Mouse (Mus musculus): ENCODE data around the gene Pias4. TPM values are rescaled to one million over a fixed set of nuclear protein-coding genes. Genes with fewer than 3 reads are reported as not detected.

Pias4 gene
- polyA plus RNA-seq, 3 experiments from 2014 or later: 15.4 to 21.5 (median 17.1) TPM

DNA sequence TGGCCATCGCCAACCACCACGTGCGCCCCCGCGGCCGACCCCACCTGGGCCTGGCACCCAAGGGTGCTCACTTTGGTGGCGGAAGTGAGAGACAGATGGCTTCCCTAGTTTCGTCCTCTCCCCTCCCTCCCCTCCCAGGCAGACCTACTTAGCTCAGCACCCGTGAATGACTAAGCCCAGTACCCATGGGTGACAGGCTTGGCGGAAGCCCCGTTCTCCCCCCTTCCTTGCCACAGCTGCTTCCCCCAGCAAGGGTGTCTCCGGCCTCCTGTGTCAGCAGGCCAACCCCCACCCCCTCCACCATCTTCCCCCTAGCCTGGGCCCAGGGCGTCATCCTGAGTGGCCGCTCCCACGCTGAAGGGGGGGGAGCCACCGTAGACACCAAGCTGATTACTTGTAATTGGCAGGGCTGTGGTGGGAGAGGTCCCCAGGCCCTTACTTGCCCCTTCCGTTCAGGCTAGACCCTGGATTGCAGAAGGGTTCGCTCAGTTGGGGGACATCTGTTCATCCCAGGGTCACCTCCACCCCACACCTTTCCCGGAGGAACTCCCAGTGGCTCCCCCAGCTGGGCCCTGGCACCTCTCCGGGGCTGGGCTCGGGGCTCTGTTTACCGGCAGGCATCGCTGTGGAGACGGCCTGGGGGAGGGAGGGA, 29.5 kb downstream of the Pias4 start:
- peak; percentile 12 for ATAC-seq

DNA sequence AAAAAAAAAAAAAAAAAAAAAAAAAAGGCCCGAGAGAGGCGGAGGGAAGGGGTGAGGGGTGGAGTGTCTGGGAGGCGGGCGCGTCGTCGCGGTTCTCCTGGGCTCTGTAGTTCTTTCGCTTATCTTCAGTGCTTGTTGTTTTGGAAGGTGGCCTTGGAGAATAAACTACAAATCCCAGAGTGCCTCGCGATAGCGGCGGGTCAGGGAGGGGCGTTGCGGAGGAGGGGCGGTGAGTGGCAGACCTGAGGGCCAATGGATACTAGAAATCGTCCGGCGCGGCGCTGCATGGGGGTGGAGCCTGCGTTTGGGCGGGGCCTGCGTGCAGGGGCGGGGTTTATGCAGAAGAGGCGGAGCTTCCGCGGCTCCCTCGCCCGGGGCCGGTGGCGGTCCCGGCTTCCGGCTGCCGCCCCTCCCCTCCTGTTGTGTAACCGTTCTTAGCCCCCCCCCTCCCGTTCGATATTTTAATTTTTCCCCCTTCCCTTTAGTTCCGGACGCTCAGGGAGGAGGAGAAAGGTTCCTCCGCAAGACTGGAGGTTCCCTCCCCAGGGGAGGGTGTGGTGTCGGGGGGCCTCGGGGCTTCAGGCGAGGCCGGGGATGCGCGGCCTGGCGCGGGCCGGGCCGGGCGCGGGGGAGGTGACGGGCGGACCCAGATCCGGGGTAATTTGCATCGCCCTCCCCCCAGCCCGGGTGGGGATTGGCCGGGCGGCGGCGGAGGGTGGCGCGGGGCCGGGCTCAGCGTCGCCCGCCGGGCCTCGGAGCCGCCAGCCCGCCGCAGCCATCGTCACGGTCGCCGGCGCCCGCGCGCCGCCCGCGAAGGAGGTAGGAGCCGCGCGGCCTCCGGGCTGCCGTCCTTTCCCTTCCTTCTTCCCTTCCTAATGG, 30.2 kb downstream of the Pias4 start:
- peak; percentile 87 for ATAC-seq

DNA sequence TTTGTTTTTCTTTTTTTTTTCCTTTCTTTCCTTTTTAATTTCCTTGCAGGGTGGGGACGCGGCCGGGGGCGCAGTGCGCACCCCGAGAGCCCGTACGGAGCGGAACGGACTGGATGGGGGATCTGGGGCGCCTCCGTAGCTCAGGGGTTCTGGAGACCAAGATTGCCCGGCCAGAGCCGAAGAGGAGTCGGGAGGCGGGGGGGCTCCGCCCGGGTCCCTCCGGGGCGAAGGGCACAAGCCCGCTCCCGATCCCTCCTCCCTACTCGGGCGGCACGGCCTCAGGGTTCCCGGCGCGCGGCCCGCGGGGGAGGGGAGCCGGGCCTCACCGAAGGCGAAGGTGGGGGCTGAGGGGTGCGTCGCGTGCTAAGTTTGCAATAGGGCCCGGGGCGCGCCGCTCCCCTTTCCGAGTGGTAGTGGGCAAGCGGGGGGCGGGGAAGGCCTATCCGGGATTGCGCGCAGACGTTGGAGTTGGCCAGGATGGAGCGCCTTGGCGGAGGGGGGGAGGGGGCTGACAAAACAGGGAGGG, 31.0 kb downstream of the Pias4 start:
- ATAC-seq: no peak

DNA sequence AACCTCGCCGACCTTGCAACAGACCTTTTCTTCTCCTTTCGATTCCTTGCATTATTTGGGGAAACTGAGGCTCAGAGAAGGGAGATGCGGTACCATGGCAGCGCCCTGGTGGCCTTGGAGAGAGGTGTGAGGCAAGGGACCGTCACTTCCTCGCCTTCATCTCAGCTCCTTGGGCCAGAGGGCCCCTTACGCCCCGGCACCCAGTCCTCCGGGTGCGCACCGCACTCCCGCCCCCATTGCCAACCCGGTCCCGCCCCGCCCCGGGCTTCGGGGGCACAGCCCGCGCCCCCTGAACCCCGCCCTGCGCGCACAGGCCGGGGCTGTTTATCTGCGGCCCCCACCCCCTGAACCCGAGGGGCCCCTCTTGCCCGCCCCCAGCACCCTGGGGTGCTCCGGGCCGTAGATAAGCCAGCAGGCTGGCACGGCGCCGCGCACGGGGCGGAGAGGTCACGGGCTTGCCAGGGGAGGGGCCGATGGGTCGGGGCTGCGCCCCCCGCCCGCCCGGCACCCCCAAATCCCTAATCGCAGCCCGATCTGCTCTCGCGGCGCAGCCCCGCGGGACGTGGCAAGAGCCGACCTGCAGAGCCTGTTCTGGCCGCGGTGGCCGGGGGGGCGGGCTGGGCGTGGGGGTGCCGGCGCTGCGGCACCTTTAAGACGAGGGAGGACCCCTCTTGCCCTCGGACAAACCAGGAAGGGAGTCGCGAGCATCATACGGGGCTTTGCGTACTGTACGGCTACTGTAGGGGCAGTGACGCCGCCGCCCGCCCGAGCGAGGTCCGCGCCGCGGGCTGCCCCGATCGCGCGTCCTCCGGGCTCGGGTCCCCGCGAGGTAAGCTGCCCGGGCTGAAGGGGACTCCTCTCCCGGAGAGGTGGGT, 31.7 kb downstream of the Pias4 start:
- ATAC-seq: no peak

DNA sequence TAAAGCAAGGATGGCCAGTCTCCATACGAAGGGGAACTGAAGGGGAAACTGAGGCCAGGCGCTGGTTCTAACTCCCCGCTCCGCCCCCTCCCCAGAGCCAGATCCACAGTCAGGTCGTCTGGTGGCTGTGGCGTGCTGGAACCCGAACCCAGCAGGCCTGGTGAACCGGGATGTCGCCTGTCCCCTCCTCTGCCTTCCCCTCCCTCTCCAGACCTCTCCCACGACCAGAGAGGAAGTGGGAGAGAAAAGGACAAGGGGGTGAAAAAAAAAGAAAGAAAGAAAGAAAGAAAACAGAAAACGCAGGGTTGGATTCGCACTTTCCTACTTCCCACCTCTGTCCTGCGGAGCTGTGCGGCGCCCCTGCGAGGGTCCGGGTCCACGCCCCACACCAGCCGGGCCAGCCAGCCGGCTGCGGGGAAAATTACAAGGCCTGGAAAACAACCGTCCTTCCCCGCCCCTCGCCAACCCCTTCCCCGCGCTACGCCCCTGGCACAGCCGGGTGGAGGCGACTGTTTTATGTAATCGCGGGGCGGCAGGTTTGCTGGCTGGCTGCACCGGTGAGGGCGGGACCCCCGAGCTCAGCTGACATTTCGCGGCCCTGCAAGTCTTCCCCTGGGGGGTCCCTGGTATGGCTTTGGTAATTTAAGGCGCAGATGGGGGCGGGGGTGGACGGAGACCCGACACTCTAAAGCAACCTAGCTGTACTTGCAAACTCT, 32.6 kb downstream of the Pias4 start, which contains the start of gene Zbtb7a:
TSS of gene Zbtb7a (plus strand) at position 255 of the 716 bp plus-strand sequence.
- no peak for ATAC-seq

DNA sequence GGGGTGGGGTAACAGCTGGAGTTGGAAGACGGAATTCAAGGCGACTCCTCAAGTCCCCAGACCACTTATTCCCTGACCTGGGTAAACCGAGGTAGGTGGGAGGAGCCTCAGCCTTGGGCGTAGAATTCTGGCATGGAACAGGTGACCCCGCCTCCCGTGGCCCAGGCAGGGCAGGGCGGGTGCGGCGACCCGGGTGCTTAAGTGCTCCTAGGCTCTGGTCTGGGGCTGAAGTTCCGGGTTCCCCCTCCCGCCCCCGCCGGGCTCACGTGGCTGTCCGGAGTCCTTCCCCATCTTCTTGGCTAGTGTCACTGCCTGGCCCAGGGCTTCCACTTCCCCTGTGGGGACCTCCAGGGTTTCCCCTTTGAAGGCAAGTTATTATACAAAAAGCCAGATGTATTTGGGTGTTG, 33.5 kb downstream of the Pias4 start:
- no peak for ATAC-seq

DNA sequence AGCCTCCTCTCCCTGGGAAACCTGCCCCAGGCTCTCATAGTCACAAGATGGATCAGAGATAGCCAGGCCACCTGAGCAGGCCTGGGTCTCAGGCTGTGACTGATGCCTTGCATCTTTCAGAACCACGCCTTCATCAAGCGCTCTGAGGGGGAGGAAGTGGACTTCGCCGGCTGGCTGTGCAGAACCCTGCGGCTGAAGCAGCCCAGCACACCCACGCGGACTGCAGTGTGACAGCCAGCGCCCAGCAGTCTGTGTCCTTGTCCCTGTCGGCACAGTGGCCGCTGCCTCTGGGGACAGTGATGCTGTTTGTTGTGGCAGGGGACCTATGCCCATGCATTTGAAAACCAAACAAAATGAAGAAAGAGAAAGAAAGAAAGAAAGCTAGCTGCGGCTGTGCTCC, 44.2 kb downstream of the Pias4 start:
- ATAC-seq: no peak

DNA sequence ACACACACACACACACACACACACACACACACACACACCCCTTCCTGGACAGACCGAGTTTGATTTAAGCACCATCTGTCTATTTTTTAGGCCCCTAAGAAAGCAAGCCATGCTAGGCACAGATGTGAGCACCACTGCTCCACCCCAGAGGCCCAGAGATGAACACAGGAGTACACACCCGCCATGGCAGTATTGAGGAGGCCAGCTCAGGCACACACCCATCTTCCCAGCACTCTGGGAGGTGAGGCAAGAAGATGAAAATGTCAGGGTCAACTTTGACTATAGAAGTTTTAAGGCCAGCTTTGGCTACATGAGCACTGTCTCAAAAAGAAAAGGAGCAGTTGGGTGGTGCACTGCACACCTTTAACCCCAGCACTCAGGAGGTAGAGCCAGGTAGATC, 44.8 kb downstream of the Pias4 start:
- ATAC-seq: no peak

DNA sequence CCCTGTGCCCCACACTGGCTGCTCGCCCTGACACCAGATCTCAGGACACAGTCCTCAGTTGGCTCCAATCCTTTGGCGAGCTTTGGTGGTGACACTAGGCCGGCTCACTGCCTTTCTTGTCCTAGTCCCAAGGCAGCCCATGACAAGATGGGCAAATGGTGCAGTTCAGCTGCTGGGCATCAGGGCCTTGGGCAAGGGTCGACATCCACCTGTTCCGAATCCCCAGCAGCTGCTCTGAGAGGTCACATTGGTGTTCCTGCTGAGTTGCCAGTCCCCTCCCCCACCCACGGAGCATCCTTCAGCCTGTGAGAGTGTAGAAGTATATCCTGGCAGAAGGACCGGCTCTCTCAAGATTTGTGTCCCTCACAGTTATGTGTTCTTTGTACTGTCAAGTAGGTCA, 47.1 kb downstream of the Pias4 start:
- ATAC-seq: no peak

DNA sequence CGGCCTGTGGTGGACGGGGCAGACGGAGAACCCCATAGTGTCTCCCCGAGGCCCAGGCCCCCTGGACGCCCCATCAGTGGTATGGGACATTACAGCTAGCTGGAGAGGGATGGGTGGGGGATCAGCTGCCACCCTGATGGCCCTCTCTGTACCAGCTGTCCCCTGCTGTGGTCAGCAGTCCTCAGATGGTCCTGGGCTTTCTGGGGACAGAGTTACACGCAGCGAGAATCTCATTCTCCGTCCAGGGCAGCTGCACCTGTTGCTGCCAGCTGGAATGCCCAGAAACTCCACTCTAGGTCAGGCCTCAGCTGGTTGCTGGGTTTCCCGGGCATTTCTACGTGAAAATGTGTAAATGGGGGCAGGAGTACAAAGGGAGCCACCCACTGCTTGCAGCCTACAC, 48.1 kb downstream of the Pias4 start:
- ATAC-seq: no peak

DNA sequence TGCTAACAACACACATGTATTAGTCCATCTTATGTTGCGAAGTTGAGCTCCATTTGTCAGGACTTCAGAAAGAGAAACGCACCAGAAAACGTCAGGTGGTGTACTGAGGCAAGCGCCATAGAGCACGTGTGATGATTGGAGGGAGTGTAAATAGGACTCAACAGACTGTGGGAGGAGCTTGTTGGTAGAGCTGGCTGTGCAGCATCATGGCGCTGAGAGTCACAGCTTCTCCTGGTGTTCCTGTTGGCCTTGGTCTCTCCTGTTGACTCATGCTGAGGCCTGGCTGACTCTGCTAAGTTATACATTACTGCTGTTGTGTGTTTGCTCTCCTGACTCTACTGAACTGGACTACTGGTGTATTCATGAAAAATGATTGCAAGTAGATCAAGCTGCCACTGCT, 54.8 kb downstream of the Pias4 start:
- no peak for ATAC-seq

DNA sequence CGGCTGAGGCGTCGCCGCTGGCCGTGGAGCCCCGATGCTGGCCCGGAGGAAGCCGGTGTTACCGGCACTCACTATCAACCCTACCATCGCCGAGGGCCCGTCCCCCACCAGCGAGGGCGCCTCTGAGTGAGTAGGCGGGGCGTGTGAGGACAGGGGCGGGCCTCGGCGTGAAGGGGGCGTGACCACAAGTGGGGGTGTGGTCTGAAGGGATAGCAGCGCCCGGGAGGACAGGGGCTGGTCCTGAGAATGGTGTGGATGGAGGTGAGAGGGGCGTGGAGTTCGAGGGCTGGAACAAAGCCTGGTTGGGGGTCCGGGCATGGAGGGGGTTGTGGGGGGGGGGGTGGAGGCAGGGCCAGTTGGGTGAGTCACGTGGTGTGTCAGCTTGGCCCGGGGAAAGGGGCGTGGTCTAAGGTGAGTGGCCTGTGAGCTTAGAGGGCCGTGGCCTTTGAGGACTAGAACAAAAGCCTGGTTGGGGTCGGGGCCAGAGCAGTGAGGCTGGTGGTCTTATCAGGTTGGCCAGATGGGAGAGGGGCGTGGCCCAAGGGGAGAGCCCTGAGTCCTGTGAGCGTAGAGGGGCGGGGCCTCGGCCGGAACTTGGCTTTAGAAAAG, 61.5 kb downstream of the Pias4 start:
- ATAC-seq: peak; percentile 81

DNA sequence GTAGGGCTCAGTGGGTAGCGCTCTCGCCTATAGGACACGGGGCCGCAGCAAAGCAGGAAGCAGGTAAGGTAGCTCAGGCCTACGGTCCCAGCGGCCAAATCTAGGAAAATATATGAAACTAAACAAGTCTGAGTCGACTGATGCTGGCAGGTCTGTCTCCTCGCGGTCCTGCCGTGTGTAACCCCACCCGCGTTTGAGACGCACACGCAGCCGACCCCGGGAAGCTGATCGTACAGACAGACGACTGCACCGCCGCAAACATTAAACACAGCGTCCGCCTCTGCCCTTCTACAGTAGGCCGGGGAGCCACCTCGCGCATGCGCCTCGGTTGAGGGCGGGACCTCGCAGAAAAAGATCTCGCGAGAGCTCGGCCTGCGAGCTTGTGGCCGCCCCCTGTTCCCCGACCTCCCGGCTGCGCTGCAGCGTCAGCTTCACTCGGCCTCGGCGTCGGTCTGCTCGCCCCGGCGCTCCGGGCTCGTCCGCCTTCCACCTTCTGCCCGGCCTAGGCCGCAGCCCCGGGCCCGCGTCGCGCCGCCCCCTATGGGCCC, 62.1 kb downstream of the Pias4 start, which contains the start of gene Map2k2:
TSS of gene Map2k2 (plus strand) at position 351 of the 548 bp plus-strand sequence.
- peak; percentile 91 for ATAC-seq

Other genes with a start within 250 kb of the Pias4 start
- gene Lmnb2, start 249.7 kb downstream of the Pias4 start, polyA plus RNA-seq (2017; shearing (Covaris generic)): 1 to 10 TPM; 2.4 to 4.5 (median 3.5) TPM
- gene Gadd45b, start 237.8 kb downstream of the Pias4 start, polyA plus RNA-seq (2017; shearing (Covaris generic)): 10 to 100 TPM; 26.4 to 51.5 (median 39.3) TPM
- gene Gng7, start 153.0 kb downstream of the Pias4 start, polyA plus RNA-seq (2017; shearing (Covaris generic)): not detected
- gene Diras1, start 142.3 kb downstream of the Pias4 start, polyA plus RNA-seq (2017; shearing (Covaris generic)): not detected
- 1 to 10 TPM; 2.4 to 5.0 (median 2.7) TPM for gene Slc39a3, start 130.5 kb downstream of the Pias4 start, polyA plus RNA-seq (2017; shearing (Covaris generic))
- gene Sgta, start 107.7 kb downstream of the Pias4 start, polyA plus RNA-seq (2017; shearing (Covaris generic)): 10 to 100 TPM; 66.4 to 86.5 (median 71.0) TPM
- 1 to 10 TPM; 1.9 to 2.7 (median 2.5) TPM for gene Thop1, start 97.9 kb downstream of the Pias4 start, polyA plus RNA-seq (2017; shearing (Covaris generic))
- gene Creb3l3, start 69.0 kb downstream of the Pias4 start, polyA plus RNA-seq (2017; shearing (Covaris generic)): not detected
- gene Map2k2, start 62.0 kb downstream of the Pias4 start, polyA plus RNA-seq (2017; shearing (Covaris generic)): 10 to 100 TPM; 22.1 to 27.1 (median 23.3) TPM
- gene Zbtb7a, start 32.7 kb downstream of the Pias4 start, polyA plus RNA-seq (2017; shearing (Covaris generic)): 10 to 100 TPM in 1 of 3 experiments, 1 to 10 TPM in 2; 8.5 to 10.8 (median 9.3) TPM
- 1,000 to 10,000 TPM in 1 of 3 experiments, 100 to 1,000 TPM in 2; 925 to 1,158 (median 972) TPM for gene Eef2, start 8.7 kb upstream of the Pias4 start, polyA plus RNA-seq (2017; shearing (Covaris generic))
- gene Dapk3, start 15.1 kb upstream of the Pias4 start, polyA plus RNA-seq (2017; shearing (Covaris generic)): 1 to 10 TPM; 3.1 to 5.4 (median 3.6) TPM
- gene 4930442H23Rik, start 15.9 kb upstream of the Pias4 start, polyA plus RNA-seq (2017; shearing (Covaris generic)): not detected
- under 1 TPM in 2 of 3 experiments, not detected in 1; 0.17 to 0.28 TPM for gene Nmrk2, start 34.1 kb upstream of the Pias4 start, polyA plus RNA-seq (2017; shearing (Covaris generic))
- gene Atcay, start 62.9 kb upstream of the Pias4 start, polyA plus RNA-seq (2017; shearing (Covaris generic)): 10 to 100 TPM in 1 of 3 experiments, 1 to 10 TPM in 2; 4.8 to 12.6 (median 5.1) TPM
- gene Zfr2, start 65.2 kb upstream of the Pias4 start, polyA plus RNA-seq (2017; shearing (Covaris generic)): 1 to 10 TPM in 1 of 3 experiments, under 1 TPM in 2; 0.20 to 1.0 (median 0.37) TPM
- gene Matk, start 85.0 kb upstream of the Pias4 start, polyA plus RNA-seq (2017; shearing (Covaris generic)): 10 to 100 TPM; 30.1 to 68.1 (median 64.4) TPM
- gene Mrpl54, start 99.0 kb upstream of the Pias4 start, polyA plus RNA-seq (2017; shearing (Covaris generic)): 100 to 1,000 TPM; 111 to 148 (median 127) TPM
- gene Apba3, start 99.0 kb upstream of the Pias4 start, polyA plus RNA-seq (2017; shearing (Covaris generic)): 10 to 100 TPM in 2 of 3 experiments, 1 to 10 TPM in 1; 9.9 to 12.4 (median 12.3) TPM
- gene Tjp3, start 123.7 kb upstream of the Pias4 start, polyA plus RNA-seq (2017; shearing (Covaris generic)): 1 to 10 TPM; 1.7 to 3.2 (median 1.9) TPM
- 10 to 100 TPM; 10.7 to 15.9 (median 14.4) TPM for gene Pip5k1c, start 125.0 kb upstream of the Pias4 start, polyA plus RNA-seq (2017; shearing (Covaris generic))
- 1 to 10 TPM; 2.9 to 6.5 (median 4.1) TPM for gene Cactin, start 153.2 kb upstream of the Pias4 start, polyA plus RNA-seq (2017; shearing (Covaris generic))
- 10 to 100 TPM in 2 of 3 experiments, 1 to 10 TPM in 1; 10.0 to 21.7 (median 17.0) TPM for gene Tbxa2r, start 160.8 kb upstream of the Pias4 start, polyA plus RNA-seq (2017; shearing (Covaris generic))
- gene Gipc3, start 175.3 kb upstream of the Pias4 start, polyA plus RNA-seq (2017; shearing (Covaris generic)): under 1 TPM in 1 of 3 experiments, not detected in 2; 0.12 TPM
- gene Hmg20b, start 182.6 kb upstream of the Pias4 start, polyA plus RNA-seq (2017; shearing (Covaris generic)): 10 to 100 TPM; 17.1 to 20.4 (median 17.8) TPM
- 1 to 10 TPM; 1.6 to 2.1 (median 1.9) TPM for gene Mfsd12, start 189.6 kb upstream of the Pias4 start, polyA plus RNA-seq (2017; shearing (Covaris generic))
- 1 to 10 TPM in 1 of 3 experiments, under 1 TPM in 2; 0.26 to 1.7 (median 0.96) TPM for gene 4930404N11Rik, start 197.9 kb upstream of the Pias4 start, polyA plus RNA-seq (2017; shearing (Covaris generic))
- gene Fzr1, start 210.6 kb upstream of the Pias4 start, polyA plus RNA-seq (2017; shearing (Covaris generic)): 10 to 100 TPM; 10.7 to 27.1 (median 13.4) TPM
- 10 to 100 TPM in 2 of 3 experiments, 1 to 10 TPM in 1; 9.2 to 17.9 (median 10.9) TPM for gene Dohh, start 216.5 kb upstream of the Pias4 start, polyA plus RNA-seq (2017; shearing (Covaris generic))
- 1 to 10 TPM in 2 of 3 experiments, under 1 TPM in 1; 0.60 to 1.9 (median 1.1) TPM for gene Gm48551, start 216.5 kb upstream of the Pias4 start, polyA plus RNA-seq (2017; shearing (Covaris generic))
- 1 to 10 TPM in 1 of 3 experiments, not detected in 2; 3.1 TPM for gene Gm48552, start 221.1 kb upstream of the Pias4 start, polyA plus RNA-seq (2017; shearing (Covaris generic))
- gene Smim24, start 225.1 kb upstream of the Pias4 start, polyA plus RNA-seq (2017; shearing (Covaris generic)): 10 to 100 TPM in 1 of 3 experiments, 1 to 10 TPM in 2; 4.4 to 10.7 (median 9.8) TPM